Mouse (Mus musculus) kidney, postnatal 36 days (tissue): ENCODE results near the gene Dtx3.

Experiments
- DNase-seq, 2 experiments: peaks; one replicate each; pipeline ENCODE4 v3.0.0; 2021 to 2022; ENCODE audit warnings: mixed read lengths in 2 of 2

The Dtx3 gene

GRCm38 (mm10) chr10:127185101-127185500 is 10.4 kb downstream of the Dtx3 start:
- no peak for DNase-seq

DNA sequence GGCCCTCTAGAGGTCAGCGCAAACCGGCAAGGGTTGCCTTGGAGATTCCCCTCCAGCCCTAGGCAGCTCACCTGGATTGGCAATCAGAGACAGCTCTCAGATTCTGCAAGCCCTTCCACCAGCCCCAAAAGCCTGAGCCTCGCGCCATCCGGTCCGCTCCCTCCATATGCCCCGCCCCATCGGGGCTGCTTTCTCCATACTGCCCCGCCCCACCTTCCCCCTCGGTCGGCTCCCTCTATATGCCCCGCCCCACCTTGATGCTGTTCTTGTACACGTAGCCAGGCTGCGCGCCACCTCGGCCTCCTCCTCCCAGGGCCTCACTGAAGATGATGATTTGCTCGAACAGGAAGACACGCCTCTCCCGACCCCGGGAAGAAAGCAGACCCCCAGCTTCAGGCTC is 11.8 kb downstream of the Dtx3 start:
- no peak for DNase-seq

GRCm38 (mm10) chr10:127182624-127183023 is 12.9 kb downstream of the Dtx3 start:
- no peak for DNase-seq

GRCm38 (mm10) chr10:127181566-127181965 is 14.0 kb downstream of the Dtx3 start:
- DNase-seq = no peak

DNA sequence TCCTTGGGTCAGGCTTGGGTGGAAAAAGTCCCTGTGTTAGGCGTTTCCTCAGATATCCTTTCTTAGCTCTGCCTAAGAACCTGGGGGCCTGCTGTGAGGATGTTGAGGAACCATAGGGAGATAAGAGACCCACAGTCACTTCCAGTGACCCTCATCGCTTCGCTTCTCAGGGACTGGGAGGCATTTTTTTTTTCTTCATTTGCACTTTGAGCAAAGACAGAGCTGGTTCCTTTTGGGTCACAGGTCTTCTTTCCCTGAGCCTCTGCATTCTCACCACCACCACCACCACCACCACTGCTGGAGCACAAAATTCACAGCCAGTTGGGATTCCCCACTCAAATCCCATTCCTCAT is 14.9 kb downstream of the Dtx3 start:
- DNase-seq = no peak

- no peak for DNase-seq
Measured at GRCm38 (mm10) chr10:127179871-127180694, 15.4 kb downstream of the Dtx3 start, which contains the start of gene Slc26a10. Slc26a10 (minus strand) TSS chr10:127180645.

- DNase-seq = no peak
Measured at GRCm38 (mm10) chr10:127178286-127179027, 17.1 kb downstream of the Dtx3 start.

GRCm38 (mm10) chr10:127177719-127178118 is 17.8 kb downstream of the Dtx3 start:
- DNase-seq = peak; percentile 69 to 86

DNA sequence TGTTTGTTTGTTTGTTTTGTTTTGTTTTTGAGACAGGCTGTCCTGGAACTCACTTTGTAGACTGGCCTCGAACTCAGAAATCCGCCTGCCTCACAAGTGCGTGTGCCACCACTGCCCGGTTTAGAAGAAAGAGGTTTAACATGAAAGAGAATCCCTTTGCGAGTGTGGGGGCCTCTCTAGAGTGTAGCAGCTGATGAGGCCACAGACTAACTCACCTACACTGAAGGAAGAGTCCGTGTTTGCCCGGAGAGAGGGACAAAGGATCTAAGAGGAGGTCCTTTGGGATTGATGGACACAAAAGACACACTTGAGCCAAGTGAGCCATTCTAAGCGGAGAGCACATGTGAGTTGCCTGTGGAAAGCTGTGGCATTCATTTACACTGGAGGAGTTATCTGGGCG is 18.3 kb downstream of the Dtx3 start:
- no peak for DNase-seq

DNA sequence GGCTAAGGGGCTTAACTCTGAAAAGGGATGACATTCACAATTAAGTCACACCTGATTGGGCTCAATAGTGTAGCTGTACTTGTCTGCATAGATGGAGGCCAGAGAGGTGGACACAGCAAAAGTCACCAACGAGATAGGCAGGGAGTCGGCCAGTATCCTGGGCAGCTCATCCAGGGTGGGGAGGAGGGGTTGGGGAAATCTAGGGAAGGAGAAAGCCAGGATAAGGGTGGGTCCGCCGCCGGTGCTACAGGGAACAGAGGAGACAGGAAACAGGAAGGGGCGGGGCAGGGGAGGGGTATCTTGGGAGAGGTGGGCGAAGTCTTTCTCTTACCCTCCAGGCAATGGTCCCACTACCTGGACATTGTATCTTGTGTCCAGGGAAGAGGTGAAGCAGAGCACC is 18.8 kb downstream of the Dtx3 start:
- DNase-seq = no peak

- DNase-seq = no peak
Measured at GRCm38 (mm10) chr10:127176228-127176627, 19.3 kb downstream of the Dtx3 start.

- DNase-seq = no peak
Measured at GRCm38 (mm10) chr10:127174170-127174569, 21.4 kb downstream of the Dtx3 start.

- DNase-seq = no peak
Measured at GRCm38 (mm10) chr10:127173148-127174065, 22.1 kb downstream of the Dtx3 start.

DNA sequence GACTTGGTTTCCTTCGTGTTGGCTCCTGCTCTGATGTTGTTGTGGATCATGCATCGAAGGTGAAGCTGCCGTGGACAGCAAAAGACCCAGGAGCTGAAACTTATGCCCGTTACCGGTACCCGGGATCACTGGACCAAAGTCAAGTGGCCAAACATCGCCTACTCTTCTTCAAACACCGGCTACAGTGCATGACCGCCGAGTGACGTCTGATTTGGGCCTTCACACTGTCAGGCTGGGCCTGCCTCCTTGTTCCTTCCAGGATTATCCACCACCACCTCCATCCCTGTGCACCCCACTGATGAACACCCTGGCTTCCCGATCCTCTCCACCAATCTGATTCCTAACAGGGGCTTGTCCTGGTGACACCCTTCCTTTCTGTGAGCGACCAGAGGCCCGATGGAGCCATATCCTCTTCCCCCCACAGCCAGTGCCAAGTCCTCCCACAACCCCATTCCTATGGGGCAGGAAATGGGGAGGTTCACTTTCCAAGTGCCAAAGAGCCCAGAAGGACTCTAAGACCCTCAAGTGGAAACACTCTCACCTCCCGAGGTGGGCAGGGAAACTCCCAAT is 23.8 kb downstream of the Dtx3 start:
- no peak for DNase-seq

GRCm38 (mm10) chr10:127170837-127171272 is 24.7 kb downstream of the Dtx3 start:
- DNase-seq = peak; percentile 76 to 90

DNA sequence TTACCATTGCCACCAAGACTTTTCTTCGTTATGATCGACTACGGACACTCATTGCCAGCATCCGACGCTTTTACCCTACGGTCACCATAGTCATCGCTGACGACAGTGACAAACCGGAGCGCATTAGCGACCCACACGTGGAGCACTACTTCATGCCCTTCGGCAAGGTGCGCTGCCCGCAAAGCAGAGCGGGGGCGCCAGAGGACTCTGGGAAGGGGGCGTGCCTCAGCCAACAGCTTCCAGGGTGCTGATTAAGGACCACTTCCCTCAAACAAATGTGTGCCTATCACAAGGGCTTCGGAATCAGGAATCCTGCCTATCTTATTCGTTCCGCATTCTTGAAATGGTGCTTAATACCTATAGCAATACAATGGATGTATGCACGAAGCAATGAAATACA is 25.5 kb downstream of the Dtx3 start:
- DNase-seq = peak in 1 of 2 experiments; percentile 53

GRCm38 (mm10) chr10:127167614-127168192 is 27.8 kb downstream of the Dtx3 start:
- no peak for DNase-seq

- DNase-seq = no peak
Measured at GRCm38 (mm10) chr10:127166771-127167613, 28.5 kb downstream of the Dtx3 start.

DNA sequence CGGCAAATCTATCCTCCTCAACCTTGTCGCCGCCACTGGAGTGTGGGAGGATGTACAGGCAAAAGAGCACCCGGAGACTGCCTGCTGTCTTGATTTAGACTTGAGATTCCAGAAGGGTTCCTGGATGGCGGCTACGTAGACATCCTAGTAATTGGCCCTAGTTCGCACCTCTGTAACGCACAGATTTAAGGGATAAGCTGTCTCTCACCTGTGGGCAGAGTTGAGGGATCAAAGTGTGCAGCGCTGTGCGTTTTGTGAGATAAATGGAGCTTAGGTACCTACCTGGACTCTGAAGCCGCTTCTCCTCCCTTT is 29.2 kb downstream of the Dtx3 start:
- DNase-seq = no peak

- DNase-seq = peak in 1 of 2 experiments; percentile 49
Measured at GRCm38 (mm10) chr10:127165654-127166403, 29.7 kb downstream of the Dtx3 start.

GRCm38 (mm10) chr10:127165354-127165653 is 30.2 kb downstream of the Dtx3 start:
- DNase-seq = peak in 1 of 2 experiments; percentile 53
